Mouse (Mus musculus): Measurements from ENCODE around the gene Gm11567.
"Not testable (repeated sequence)": the region's sequence is repeated elsewhere in the genome, so short reads cannot be mapped to it uniquely, and the experiment has no call there.

Gene Gm11567

DNA sequence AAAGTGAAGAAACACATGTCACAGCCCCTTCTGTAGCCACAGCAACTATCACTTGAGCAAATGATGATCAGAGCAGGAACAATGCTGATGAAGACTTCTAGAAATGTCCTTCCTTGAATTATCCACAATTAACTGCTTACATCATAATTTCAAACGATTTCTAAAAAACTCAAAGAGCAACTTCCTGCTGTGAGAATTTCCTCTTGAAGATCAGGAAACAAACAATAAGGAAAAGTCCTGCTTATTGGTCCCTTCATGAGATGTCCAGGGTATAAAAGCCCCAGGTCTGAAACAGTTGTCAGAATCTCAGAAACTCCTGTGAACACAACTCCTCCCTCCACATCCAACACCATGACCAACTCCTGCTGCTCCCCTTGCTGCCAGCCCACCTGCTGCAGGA is at the start of gene Gm11567:
TSS of gene Gm11567 (plus strand) at position 301 of the 400 bp plus-strand sequence.
- POLR2A ChIA-PET, CTCF ChIA-PET: not testable (repeated sequence)

DNA sequence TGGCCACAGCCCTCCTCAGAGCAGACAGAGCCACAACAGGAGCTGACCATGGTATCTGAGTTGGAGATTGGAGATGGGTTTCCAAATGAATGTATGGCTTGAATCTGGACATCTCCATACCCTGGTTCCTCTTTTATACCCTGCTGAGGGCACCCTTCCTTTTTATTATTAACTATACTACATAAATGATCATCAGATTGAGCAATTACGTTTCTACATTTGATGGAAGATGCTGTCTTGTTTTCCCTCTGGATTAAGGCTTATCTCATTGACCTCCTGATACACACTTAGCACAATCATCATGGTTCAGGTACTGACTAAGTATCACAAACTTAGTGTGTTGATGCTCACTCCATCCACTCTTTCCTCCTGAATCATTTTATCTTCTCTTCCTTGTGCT is 41.0 kb upstream of the Gm11567 start, which contains the start of gene 2300003K06Rik:
TSS of gene 2300003K06Rik (minus strand) at position 101 of the 400 bp plus-strand sequence.
- ChIA-PET POLR2A (interaction anchor here in 1 of 4 experiments (0.5 to 1.2 kb wide), 2 partner anchors 19 to 55 kb away, joined by 3 read pairs; no protein-coding TSS in a partner anchor), CTCF (interaction anchor here in 2 of 4 experiments (0.6 kb wide), 2 partner anchors 482 to 570 kb away, joined by 3 read pairs; partner anchors contain the start of gene Eif1 (in 1 of the 2))

DNA sequence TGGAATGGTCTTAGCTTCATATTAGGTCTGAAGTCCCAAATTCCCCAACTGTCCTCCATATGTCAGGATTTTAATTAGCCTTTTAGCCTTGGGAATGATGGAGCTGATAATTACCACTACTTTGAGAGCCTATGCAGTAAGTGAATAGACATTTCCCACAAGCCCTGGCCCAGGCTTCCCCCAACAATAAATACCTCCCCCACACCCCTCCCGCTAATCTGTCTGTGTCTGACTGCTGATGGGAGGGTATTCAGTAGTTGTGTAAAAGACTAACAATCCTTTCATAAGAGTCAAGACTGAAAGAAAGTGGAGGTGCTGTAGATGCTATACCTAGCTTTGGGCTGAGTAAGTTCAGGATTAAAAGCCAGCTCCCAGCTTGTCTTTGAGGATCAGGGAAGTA is 36.8 kb upstream of the Gm11567 start:
- ChIA-PET CTCF (no interaction called here), POLR2A (no interaction called here)

DNA sequence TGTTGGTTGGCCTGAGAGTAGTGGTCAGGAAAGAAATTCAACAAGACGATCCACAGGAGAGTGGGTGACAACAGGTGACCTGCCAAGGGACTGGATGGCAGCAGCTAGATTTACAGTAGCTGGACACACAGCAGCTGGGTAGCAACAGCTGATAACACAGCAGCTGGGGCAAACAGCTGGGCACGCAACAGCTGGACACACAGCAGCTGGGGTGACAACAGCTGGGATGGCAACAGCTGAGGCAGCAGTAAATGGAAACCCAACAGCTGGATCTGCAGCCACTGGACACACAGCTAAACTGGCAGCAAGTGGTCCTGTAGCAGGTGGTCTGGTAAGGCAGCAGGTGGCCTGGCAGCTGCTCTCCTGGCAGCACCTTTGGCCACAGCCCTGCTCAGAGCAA is 32.2 kb upstream of the Gm11567 start:
- POLR2A ChIA-PET = no interaction called here
- CTCF ChIA-PET = interaction anchor here in 1 of 4 experiments (1.0 kb wide), 1 partner anchor 454 kb away, joined by 3 read pairs; no protein-coding TSS in a partner anchor

DNA sequence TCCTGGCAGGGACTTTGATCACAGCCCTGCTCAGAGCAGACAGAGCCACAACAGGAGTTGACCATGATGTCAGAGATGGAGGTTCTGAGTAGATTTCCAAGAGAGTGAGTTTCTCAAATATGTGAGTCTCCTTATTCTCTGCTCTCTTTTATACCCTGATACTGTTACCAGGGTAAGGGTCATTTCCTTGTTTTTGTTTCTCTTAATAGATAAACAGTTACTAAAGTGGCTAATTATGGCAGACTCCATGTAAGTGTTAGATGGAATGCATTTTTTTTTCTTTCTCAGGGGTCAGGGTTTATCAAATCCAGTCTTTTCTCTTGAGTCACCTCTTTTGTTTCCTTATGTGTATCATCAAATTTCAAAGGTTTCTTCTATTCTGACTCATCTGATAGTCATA is 27.5 kb upstream of the Gm11567 start, which contains the start of gene Krtap4-16:
TSS of gene Krtap4-16 (minus strand) at position 101 of the 400 bp plus-strand sequence.
- ChIA-PET CTCF (no interaction called here), POLR2A (no interaction called here)

DNA sequence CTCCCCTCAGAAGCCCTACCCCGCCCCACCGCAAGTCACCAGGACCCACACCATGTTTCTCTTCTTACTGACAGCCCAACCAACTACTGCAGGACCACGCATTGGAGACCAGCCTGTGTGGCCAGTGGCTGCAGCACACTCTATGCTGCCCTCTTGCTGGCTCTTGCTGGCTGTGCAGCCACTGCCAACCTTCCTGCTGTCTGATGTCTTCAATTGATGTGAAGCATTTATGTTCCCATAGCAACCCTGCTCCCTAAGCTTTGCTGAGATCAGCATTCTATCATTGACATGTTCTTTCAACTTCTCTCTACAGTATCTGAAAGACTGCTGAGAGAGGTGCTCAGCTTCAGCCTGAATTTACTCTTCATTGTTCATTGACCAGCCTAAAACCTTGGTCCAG is 24.9 kb upstream of the Gm11567 start:
- ChIA-PET CTCF (interaction anchor here in 1 of 4 experiments (1.0 kb wide), 1 partner anchor 444 kb away, joined by 3 read pairs; no protein-coding TSS in a partner anchor), POLR2A (no interaction called here)

GRCm38 (mm10) chr11:99857617-99858016 is 21.4 kb upstream of the Gm11567 start, which contains the start of gene Gm11568:
TSS of gene Gm11568 (plus strand) at chr11:99857917.
- ChIA-PET POLR2A (no interaction called here), CTCF (no interaction called here)

GRCm38 (mm10) chr11:99858761-99859160 is 20.2 kb upstream of the Gm11567 start:
- POLR2A ChIA-PET = no interaction called here
- CTCF ChIA-PET = interaction anchor here in 1 of 4 experiments (0.7 kb wide), 1 partner anchor 403 kb away, joined by 4 read pairs; no protein-coding TSS in a partner anchor

GRCm38 (mm10) chr11:99864176-99864575 is 14.8 kb upstream of the Gm11567 start, which contains the start of gene Gm11559:
TSS of gene Gm11559 (plus strand) at chr11:99864476.
- CTCF ChIA-PET, POLR2A ChIA-PET: not testable (repeated sequence)

- CTCF ChIA-PET, POLR2A ChIA-PET: not testable (repeated sequence)
Measured at GRCm38 (mm10) chr11:99873089-99873488, 5.9 kb upstream of the Gm11567 start, which contains the start of gene Krtap9-1. TSS of gene Krtap9-1 (plus strand) at chr11:99873389.

GRCm38 (mm10) chr11:99907620-99908019 is 28.6 kb downstream of the Gm11567 start, which contains the start of gene Krtap31-1:
TSS of gene Krtap31-1 (plus strand) at chr11:99907920.
- CTCF ChIA-PET = interaction anchor here in 1 of 4 experiments (0.6 kb wide), 1 partner anchor 716 kb away, joined by 3 read pairs; no protein-coding TSS in a partner anchor
- POLR2A ChIA-PET = interaction anchor here in 1 of 4 experiments (0.6 kb wide), 1 partner anchor 116 kb away, joined by 4 read pairs; no protein-coding TSS in a partner anchor

DNA sequence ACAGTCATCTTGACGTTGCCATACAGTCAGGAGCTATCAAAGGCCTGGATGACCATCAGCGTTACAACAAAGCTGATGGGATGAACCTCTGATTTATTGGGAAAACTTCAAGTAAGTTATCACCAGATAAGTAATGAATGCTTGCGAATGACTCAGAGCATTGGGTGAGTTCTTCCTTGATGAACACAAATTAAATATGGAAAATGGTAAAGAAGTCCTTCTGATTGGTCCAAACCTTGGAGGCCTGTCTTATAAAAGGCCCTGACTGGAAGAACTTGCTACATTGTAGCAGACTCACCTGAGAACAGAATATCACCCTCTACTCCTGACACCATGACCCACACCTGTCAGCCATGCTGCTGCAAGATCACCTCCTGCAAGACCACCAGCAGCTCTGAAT is 35.5 kb downstream of the Gm11567 start, which contains the start of gene Gm11565:
TSS of gene Gm11565 (plus strand) at position 301 of the 400 bp plus-strand sequence.
- POLR2A ChIA-PET = no interaction called here
- CTCF ChIA-PET = interaction anchor here in 1 of 4 experiments (0.6 kb wide), 1 partner anchor 959 kb away, joined by 3 read pairs; no protein-coding TSS in a partner anchor
